Mouse (Mus musculus) adrenal gland, postnatal 25 days (tissue): ENCODE data around the gene Gm9821. TPM values are rescaled to one million over a fixed set of nuclear protein-coding genes. Genes with fewer than 3 reads are reported as not detected.
A peak's percentile ranks its signal among the peaks of the same experiment; 100 is the strongest.

ENCODE experiments used
- DNase-seq: peaks from one replicate; pipeline ENCODE4 v3.0.0; 2021; ENCODE audit warnings: mixed read lengths
- microRNA-seq, 2 experiments: library from miRNA; unstranded; fragments of <30 nt; microRNA quantifications; one replicate each; pipeline ENCODE4 v1.2.0; 2021
- total RNA-seq: library from RNA; stranded (reverse); gene quantifications from 2 replicates; pipeline ENCODE4 v1.2.3, GENCODE M21; 2021

Gm9821 gene
- total RNA-seq, 1 experiment from 2014 or later: not detected

DNA sequence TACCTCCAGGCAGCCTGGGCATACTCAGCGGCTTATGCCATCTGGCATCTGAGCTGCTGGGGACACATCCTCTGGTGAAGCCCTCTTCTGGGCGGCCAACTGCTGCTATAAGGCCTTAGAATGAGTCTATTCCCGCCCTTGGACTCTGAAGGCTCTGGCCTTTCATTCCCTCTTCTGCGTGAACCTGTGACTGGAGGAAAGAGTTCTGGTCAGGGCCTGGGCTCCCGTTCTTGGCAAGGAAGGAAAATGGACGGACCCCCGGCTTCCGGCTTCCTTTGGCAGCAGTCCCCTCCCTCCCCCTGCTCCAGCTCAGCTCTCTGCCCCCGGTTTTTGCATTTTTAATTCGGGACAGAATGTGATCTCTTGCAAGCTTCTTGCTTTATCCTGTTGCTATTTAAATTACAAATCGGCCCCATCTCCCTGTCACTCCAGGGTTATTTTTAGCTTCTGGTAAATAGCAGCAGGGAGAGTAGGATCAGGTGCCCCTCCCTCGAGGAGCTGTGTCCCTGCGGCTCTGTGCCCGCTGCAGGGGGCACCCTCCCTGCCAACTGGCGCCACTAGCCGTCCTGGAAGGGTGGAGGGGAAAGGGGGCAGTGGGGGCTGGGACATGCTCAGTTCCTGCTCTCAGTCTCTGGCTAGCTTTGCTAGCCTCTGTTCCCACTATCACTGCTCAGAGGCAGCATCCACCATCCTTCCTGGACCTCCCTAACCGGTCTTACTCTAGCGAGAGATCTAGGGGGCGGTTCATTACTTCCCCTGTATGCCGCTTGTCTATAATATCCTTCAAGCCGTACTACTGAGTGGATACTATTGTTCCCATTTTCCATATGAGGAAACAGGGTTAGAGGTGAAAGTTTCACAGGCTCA lies 26.0 kb downstream of the Gm9821 start:
- DNase-seq: no peak

DNA sequence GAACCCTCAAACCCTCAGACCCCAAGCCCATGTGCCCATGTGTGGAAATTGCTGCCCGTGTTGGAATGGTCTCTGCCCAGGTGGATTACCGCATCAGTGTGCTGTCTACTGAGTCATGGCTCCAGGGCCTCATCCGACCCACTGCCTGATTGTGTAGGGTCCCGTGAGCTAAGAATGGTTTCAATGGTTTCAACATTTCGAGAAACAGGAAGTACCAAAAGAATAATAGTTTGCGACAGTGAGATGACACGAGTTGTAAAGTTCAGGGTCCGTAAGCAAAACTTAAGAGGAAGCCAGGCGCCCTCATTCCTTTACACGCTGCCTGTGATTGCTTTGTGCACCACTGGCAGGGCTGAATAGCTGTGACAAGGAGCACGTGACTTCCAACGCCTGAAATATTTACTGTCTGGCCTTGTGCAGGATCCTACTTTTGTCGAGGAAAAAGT lies 26.6 kb downstream of the Gm9821 start:
- no peak for DNase-seq

DNA sequence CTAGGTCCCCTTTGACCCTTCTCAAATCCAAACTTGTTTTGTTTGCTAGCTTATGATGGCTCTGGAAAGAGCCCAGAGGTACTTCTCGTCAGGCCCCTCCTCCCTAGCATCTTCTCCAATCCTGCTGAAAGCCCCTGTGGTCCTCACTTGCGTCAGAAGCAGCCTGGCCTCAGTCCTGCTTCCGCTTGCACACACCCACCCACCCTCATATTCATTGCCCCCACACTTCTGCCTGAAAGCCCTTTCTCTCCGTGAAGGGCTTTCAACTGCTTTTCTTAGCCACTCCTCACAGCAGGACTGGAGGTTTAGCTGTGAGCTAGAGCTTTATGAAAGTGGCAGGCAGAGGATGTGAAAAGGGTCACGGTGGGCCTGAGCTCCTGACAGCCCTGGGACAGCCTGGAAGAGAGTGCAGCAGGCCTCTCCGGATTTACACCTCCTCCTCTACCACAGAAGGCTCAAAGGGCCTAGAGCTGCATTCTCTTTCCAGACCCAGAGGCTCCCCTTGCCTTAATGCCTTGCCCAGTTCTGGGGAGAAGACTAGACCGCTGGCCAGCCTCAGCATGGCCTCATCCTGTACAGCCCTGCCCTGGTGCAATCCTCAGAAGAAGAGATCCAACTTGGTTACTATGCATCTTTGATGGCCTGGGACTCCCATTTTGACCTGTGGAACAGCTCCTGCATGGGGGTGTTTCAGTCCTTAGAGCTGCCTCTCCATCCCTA lies 28.1 kb downstream of the Gm9821 start:
- no peak for DNase-seq

DNA sequence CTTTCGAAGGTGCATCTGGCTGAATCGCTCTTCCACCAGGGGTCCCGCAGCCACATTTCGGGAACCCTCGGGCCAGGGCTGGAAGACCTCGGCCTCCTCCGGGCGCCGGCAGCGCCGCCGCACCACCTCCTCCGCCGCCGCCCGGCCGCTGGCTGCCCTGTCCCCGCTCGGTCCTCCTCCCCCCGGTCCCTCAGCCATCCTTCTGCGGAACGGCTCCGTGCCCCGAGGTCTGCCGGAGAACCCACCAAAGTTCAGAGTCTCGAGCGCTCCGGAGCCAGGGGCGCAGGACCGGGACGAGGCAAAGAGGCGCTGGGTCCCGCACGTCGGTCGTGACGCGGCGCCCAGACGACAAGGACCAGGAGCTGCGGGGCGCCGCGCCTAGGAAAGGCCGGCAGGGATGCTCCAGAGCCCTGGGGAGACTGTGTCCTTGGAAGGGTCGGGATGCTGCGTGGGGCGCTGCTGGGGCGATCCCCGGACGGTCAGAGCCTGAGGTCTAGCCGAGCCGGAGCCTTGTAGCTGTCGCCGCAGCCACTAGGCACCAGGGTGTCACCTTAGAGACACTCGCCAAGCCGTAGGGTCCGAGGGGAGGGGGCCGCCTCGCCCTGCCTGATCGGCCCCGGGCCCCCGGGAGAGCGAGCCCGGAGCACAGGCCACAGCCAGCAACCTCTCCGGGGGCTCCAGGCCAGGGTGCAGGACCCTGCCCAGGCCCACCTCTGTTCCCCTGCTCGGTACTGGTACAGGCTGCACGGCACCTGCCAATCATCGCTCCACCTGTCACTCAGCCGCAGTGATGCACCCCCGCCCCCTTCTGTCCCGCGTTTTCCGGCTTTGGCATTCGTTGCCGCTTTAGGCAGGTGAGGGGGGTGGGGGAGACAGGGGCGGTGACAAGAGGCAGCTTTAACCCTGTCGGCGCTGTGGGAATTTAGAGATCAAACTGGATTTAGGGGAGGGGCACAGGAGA lies 30.4 kb downstream of the Gm9821 start, which contains the start of gene Dgkz:
TSS of gene Dgkz (minus strand) at position 284 of the 961 bp plus-strand sequence.
- DNase-seq: peak; percentile 18

DNA sequence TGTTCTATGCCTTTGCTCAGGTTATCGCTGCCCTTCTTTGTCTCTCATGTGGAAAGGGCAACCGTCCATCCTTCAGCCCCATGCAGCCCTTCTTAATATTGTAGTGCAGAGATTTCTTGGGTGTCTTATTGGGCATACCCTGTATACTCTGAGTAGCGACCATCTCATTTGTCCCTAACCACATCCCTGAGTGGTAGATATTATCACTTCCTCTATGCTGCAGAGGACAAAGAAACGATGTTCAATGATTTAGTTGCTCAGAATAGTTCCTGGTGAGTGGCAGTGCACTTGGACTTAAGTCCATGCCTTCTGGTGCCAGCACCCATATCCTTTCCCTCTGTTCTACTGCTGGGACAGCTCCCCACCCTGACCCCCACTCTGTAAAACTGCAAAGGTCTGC lies 32.5 kb downstream of the Gm9821 start:
- DNase-seq: no peak

DNA sequence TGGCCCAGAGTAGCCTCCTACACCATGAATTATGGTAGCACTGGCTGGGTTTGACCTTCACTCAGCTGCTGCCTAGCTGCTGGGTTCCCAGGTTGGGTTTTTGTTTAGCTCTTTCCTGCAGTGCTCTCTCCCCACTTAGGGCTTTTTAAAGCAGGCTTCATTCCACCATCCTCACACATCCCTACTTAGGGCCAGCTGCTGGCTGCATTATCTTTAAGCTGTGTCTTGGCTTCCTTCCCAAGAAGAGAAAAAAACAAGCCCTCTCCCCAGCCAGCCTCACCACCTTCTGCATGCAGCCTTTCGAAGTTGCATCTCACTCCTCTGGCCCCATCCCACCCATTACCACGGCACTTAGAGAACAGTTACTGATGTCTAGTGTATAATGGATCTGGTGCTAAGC lies 33.0 kb downstream of the Gm9821 start:
- DNase-seq: no peak

GRCm38 (mm10) chr2:91980245-91980644 lies 34.7 kb downstream of the Gm9821 start:
- DNase-seq: no peak

DNA sequence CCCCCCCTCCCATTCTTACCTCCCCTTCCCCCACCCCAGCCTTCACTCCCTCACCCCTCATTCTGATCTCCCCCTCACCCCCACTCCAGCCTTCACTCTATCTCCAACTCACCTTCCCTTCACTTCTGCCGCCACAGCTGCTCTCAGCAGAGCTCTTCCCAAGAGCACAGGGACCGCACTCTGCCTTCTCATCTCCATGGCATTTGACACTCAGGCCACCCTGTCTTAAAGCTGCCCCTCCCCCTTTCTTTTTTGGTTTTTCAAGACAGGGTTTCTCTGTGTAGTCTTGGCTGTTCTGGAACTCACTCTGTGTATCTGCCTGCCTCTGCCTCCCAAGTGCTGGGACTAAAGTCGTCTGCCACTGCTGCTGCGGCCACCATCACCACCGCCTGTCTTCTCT lies 35.3 kb downstream of the Gm9821 start:
- DNase-seq: no peak

- peak; percentile 51 for DNase-seq
These were observed 38.9 kb downstream of the Gm9821 start for GRCm38 (mm10) chr2:91984439-91984838.

- DNase-seq: no peak
These were observed 39.5 kb downstream of the Gm9821 start for GRCm38 (mm10) chr2:91984906-91985525.

GRCm38 (mm10) chr2:91986071-91986470 lies 40.6 kb downstream of the Gm9821 start:
- no peak for DNase-seq

DNA sequence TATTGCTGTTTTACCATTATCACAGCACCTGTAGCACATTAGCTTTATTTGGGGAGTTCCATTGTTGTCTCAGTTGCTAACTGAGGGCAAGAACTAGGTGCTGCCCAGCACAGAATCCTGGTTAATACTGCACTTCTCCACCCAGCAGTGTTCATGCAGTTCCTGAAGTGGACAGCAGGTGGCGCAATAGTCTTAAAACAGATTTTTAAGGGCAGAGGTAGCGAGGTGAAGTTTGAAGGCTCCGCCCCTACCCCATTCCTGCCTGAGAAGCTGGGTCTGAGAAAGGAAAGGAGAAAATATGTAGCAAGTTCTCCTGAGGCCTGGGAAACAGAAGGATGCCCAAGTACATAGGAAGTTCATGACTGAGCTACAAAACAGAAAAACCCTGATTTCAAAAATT lies 42.0 kb downstream of the Gm9821 start:
- DNase-seq: peak; percentile 85

- no peak for DNase-seq
These were observed 44.2 kb downstream of the Gm9821 start for GRCm38 (mm10) chr2:91989750-91990149.

- DNase-seq: no peak
These were observed 47.9 kb downstream of the Gm9821 start for GRCm38 (mm10) chr2:91993409-91993808.

- no peak for DNase-seq
These were observed 50.5 kb downstream of the Gm9821 start for GRCm38 (mm10) chr2:91996006-91996405.

Small RNA genes lying within 50 kb of the gene (microRNA-seq; reads per million reads assigned to microRNA genes)
- 0 to 0.36 reads per million in 2 experiments for gene Mir6999

Other genes with a start within 250 kb of the Gm9821 start
- gene Atg13, start 235.1 kb upstream of the Gm9821 start, total RNA-seq: 67.5 and 84.1 TPM in 2 replicates
- 12.5 and 13.9 TPM in 2 replicates for gene Harbi1, start 234.9 kb upstream of the Gm9821 start, total RNA-seq
- 37.2 and 41.0 TPM in 2 replicates for gene Ambra1, start 215.6 kb upstream of the Gm9821 start, total RNA-seq
- gene Chrm4, start 18.5 kb upstream of the Gm9821 start, total RNA-seq: 0.94 and 1.7 TPM in 2 replicates
- 3.5 and 5.8 TPM in 2 replicates for gene Mdk, start 13.4 kb upstream of the Gm9821 start, total RNA-seq
- gene Dgkz, start 30.2 kb downstream of the Gm9821 start, total RNA-seq: 42.2 and 61.5 TPM in 2 replicates
- 4.3 and 8.4 TPM in 2 replicates for gene Creb3l1, start 78.8 kb downstream of the Gm9821 start, total RNA-seq
- 91.3 and 95.3 TPM in 2 replicates for gene Phf21a, start 147.4 kb downstream of the Gm9821 start, total RNA-seq